Mouse (Mus musculus) olfactory bulb, adult 2 months (tissue): Measurements from ENCODE around the gene Pigk.

ENCODE experiments used
- CTCF ChIP-seq: fragments of 200-500 bp; IDR thresholded peaks from 2 replicates; pipeline ENCODE4 v1.5.1; 2012; ENCODE audit warnings: low read depth, mild to moderate bottlenecking, low read length, moderate library complexity; ENCODE audit not compliant: insufficient read depth
- POLR2A ChIP-seq: fragments of 200-500 bp; IDR thresholded peaks from 2 replicates; pipeline ENCODE4 v1.6.1; 2012; ENCODE audit warnings: mild to moderate bottlenecking, low read depth, low read length, moderate library complexity; ENCODE audit not compliant: insufficient read depth

GRCm38 (mm10) chr3:152917579-152917978 is 203.7 kb downstream of the Pigk start:
- no peak for TF ChIP-seq CTCF
- TF ChIP-seq POLR2A = no peak
